In genomic region chr8:44696066-44696853, GRCm38 (mm10) we compare ENCODE assay signal across 8 mouse cellular contexts.
DNase-seq lines count a peak whose midpoint lies in the region; ATAC-seq and TF ChIP-seq lines count a peak whose summit lies in the region.

No protein-coding gene starts in this region.

- H3K9me3 ChIP-seq in forebrain, postnatal 0 days (ENCODE audit: low read length): no peaks in the 10 kb centered on the region
- no peaks in the 10 kb centered on the region for H3K9me3 ChIP-seq in hindbrain, embryonic 15.5 days

- H3K4me2 ChIP-seq in forebrain, postnatal 0 days (ENCODE audit: low read depth): no peak overlapping the region
- no peak overlapping the region for H3K4me2 ChIP-seq in hindbrain, embryonic 15.5 days

- no peak for TF ChIP-seq CTCF in forebrain, postnatal 0 days (IDR thresholded peaks at IDR 0.05; ENCODE audit: low read depth)

- no peaks in the 10 kb centered on the region for H3K36me3 ChIP-seq in forebrain, postnatal 0 days (ENCODE audit: insufficient read depth)
- no peaks in the 10 kb centered on the region for H3K36me3 ChIP-seq in hindbrain, embryonic 15.5 days

- H3K27me3 ChIP-seq in forebrain, postnatal 0 days (ENCODE audit: insufficient read depth, low read length): no peaks in the 10 kb centered on the region
- no peaks in the 10 kb centered on the region for H3K27me3 ChIP-seq in hindbrain, embryonic 15.5 days

- DNase-seq in urinary bladder, postnatal 14 days (ENCODE audit: low spot score): peak; percentile 16
- DNase-seq in urinary bladder, adult 2 months (ENCODE audit: low spot score): no peak
- DNase-seq in forebrain, postnatal 0 days: peak; percentile 56
- DNase-seq in lung, postnatal 10 days: peak; percentile 63
- DNase-seq in spleen, postnatal 36 days (ENCODE audit: low spot score in 2 of 2): no peak
- DNase-seq in right cerebral cortex, adult 2 months (ENCODE audit: low spot score in 2 of 2): no peak

- H3K4me3 ChIP-seq in forebrain, postnatal 0 days (ENCODE audit: low read depth, low read length): no peak overlapping the region
- H3K4me3 ChIP-seq in hindbrain, embryonic 15.5 days: no peak overlapping the region

- peaks cover 11% of the 10 kb centered on the region; the same call in 1 of the 2 replicates for H3K4me1 ChIP-seq in forebrain, postnatal 0 days (ENCODE audit: insufficient read depth)
- H3K4me1 ChIP-seq in hindbrain, embryonic 15.5 days (replicated peaks): peaks cover 19% of the 10 kb centered on the region

- ATAC-seq in forebrain, postnatal 0 days: peak; percentile 53
- peak; percentile 47; the same call in 1 of the 2 replicates for ATAC-seq in hindbrain, embryonic 15.5 days (ENCODE audit: low FRiP score, low read depth)
- no peak for ATAC-seq in frontal cortex, adult (ENCODE audit: low TSS enrichment)

- H3K27ac ChIP-seq in forebrain, postnatal 0 days (ENCODE audit: low read depth, low read length): no peak overlapping the region
- H3K27ac ChIP-seq in hindbrain, embryonic 15.5 days (replicated peaks): no peak overlapping the region

- 23% methylated on average over 9 of the region's 9 CpGs for WGBS in forebrain, postnatal 0 days
- WGBS in hindbrain, embryonic 15.5 days: 30% methylated on average over 9 of the region's 9 CpGs

- H3K9ac ChIP-seq in forebrain, postnatal 0 days: no peak overlapping the region
- H3K9ac ChIP-seq in hindbrain, embryonic 15.5 days: no peak overlapping the region

Comparison
In these comparisons a context has a peak if more than half of its experiments do, and no peak if none do; other contexts are left out.
1. DNase-seq: peak in urinary bladder, postnatal 14 days (single experiment), forebrain, postnatal 0 days (single experiment) and lung, postnatal 10 days (single experiment); none in urinary bladder, adult 2 months (single experiment), spleen, postnatal 36 days (0 of 2) and right cerebral cortex, adult 2 months (0 of 2).